Mouse (Mus musculus): ENCODE data around the gene Secisbp2l. TPM values are rescaled to one million over a fixed set of nuclear protein-coding genes. Genes with fewer than 3 reads are reported as not detected.

Secisbp2l gene
- total and polyA plus RNA-seq, 3 experiments = 4.8 to 25.3 (median 24.6) TPM

DNA sequence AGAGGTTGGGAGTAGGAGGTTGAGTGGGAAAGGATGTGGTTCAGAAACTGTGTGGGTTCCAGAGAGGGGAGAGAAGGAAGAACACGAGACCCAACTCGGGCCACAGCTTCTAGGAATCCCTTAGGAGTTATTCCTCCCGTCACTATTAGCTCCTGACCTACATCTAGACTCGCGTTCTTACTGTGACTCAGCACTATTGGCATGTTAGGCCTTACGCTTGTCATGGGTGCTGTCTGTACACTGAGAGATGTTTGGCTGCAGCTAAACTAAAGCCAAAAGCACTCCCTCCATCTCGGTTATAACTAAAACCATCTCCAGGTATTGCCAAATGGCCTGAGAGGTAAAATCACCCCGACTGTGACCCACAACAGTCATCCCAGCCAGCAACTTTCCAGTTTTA lies 66.1 kb downstream of the Secisbp2l start:
- ATAC-seq (ENCODE audit: extremely low read depth, insufficient number of reproducible peaks, low FRiP score, poor library complexity, severe bottlenecking) (no peak), DNase-seq (ENCODE audit: low spot score) (no peak)
- TF ChIP-seq CTCF (IDR thresholded peaks at IDR 0.05; ENCODE audit: low read depth, low read length) (no peak), GATA2 (IDR thresholded peaks at IDR 0.05; ENCODE audit: borderline replicate concordance, low read depth, low read length) (no peak), POLR2AphosphoS5 (IDR thresholded peaks at IDR 0.05; ENCODE audit: insufficient replicate concordance, low read depth, low read length) (no peak), GATA1 (IDR thresholded peaks at IDR 0.05; ENCODE audit: borderline replicate concordance, low read length) (no peak), TAL1 (conservative IDR thresholded peaks at IDR 0.05; ENCODE audit: low read depth, low read length) (no peak)
- peaks cover 8% of the 10 kb centered on the region; the same call in 1 of the 2 replicates for H3K4me1 ChIP-seq (ENCODE audit: insufficient read depth, low read depth, low read length)
- peaks cover 18% of the 10 kb centered on the region; the same call in 1 of the 2 replicates for H3K27me3 ChIP-seq (ENCODE audit: insufficient read depth, low read length)
- H3K4me3 ChIP-seq (ENCODE audit: low read depth, low read length) = no peak overlapping the region
- no peaks in the 10 kb centered on the region for H3K36me3 ChIP-seq (replicated peaks)
- no peaks in the 10 kb centered on the region for H3K9me3 ChIP-seq (replicated peaks)

- TF ChIP-seq CTCF (IDR thresholded peaks at IDR 0.05; ENCODE audit: low read depth, low read length) = no peak
- TF ChIP-seq TAL1 (conservative IDR thresholded peaks at IDR 0.05; ENCODE audit: low read depth, low read length) = no peak
- no peak for TF ChIP-seq GATA1 (IDR thresholded peaks at IDR 0.05; ENCODE audit: borderline replicate concordance, low read length)
- TF ChIP-seq POLR2AphosphoS5 (IDR thresholded peaks at IDR 0.05; ENCODE audit: insufficient replicate concordance, low read depth, low read length) = no peak
- no peak for TF ChIP-seq GATA2 (IDR thresholded peaks at IDR 0.05; ENCODE audit: borderline replicate concordance, low read depth, low read length)
- ATAC-seq (ENCODE audit: extremely low read depth, insufficient number of reproducible peaks, low FRiP score, poor library complexity, severe bottlenecking) = no peak
- H3K27me3 ChIP-seq (ENCODE audit: insufficient read depth, low read length) = peaks cover 8% of the 10 kb centered on the region
- H3K4me3 ChIP-seq (ENCODE audit: low read depth, low read length) = no peak overlapping the region
- no peaks in the 10 kb centered on the region for H3K9me3 ChIP-seq (replicated peaks)
- H3K4me1 ChIP-seq (ENCODE audit: insufficient read depth, low read depth, low read length) = 0 out of 2 replicates have a peak, but pooled peaks cover 2% of the 10 kb centered on the region
- no peak for DNase-seq (ENCODE audit: low spot score)
- no peaks in the 10 kb centered on the region for H3K36me3 ChIP-seq (replicated peaks)
Observed at GRCm38 (mm10) chr2:125706510-125706921, 76.2 kb downstream of the Secisbp2l start.

GRCm38 (mm10) chr2:125704907-125705631 lies 77.6 kb downstream of the Secisbp2l start:
- Histone ChIP-seq H3K4me3 (ENCODE audit: low read depth, low read length) (no peak overlapping the region), H3K4me1 (ENCODE audit: insufficient read depth, low read depth, low read length) (no peaks in the 10 kb centered on the region), H3K9me3 (replicated peaks) (no peaks in the 10 kb centered on the region), H3K36me3 (replicated peaks) (no peaks in the 10 kb centered on the region), H3K27me3 (ENCODE audit: insufficient read depth, low read length) (peaks cover 8% of the 10 kb centered on the region)
- TF ChIP-seq GATA1 (IDR thresholded peaks at IDR 0.05; ENCODE audit: borderline replicate concordance, low read length) = no peak
- TF ChIP-seq GATA2 (IDR thresholded peaks at IDR 0.05; ENCODE audit: borderline replicate concordance, low read depth, low read length) = no peak
- no peak for TF ChIP-seq CTCF (IDR thresholded peaks at IDR 0.05; ENCODE audit: low read depth, low read length)
- TF ChIP-seq TAL1 (conservative IDR thresholded peaks at IDR 0.05; ENCODE audit: low read depth, low read length) = no peak
- TF ChIP-seq POLR2AphosphoS5 (IDR thresholded peaks at IDR 0.05; ENCODE audit: insufficient replicate concordance, low read depth, low read length) = no peak
- DNase-seq (ENCODE audit: low spot score) (no peak), ATAC-seq (ENCODE audit: extremely low read depth, insufficient number of reproducible peaks, low FRiP score, poor library complexity, severe bottlenecking) (no peak)

DNA sequence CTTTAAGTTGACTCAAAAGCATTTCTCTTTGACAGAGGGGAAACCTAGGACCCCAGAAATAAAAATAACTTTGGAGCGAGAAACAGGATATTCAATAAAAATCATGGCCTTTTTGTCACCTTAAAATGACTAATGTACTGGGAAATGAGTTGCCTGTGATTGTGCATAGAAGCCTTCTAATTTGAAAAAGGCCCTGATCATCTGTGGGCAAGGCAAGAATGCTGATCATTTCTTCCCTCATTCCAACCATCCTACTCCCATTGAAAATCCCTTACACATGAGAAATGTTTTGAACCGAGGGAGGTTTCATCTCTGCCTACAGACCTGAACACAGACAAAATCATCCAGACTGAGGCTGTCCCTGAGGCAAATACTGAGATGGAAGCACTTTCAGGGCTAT lies 79.8 kb downstream of the Secisbp2l start:
- Histone ChIP-seq H3K9me3 (replicated peaks) (no peaks in the 10 kb centered on the region), H3K36me3 (replicated peaks) (no peaks in the 10 kb centered on the region), H3K27me3 (ENCODE audit: insufficient read depth, low read length) (peaks cover 3% of the 10 kb centered on the region), H3K4me1 (ENCODE audit: insufficient read depth, low read depth, low read length) (no peaks in the 10 kb centered on the region), H3K4me3 (ENCODE audit: low read depth, low read length) (no peak overlapping the region)
- DNase-seq (ENCODE audit: low spot score) (no peak), ATAC-seq (ENCODE audit: extremely low read depth, insufficient number of reproducible peaks, low FRiP score, poor library complexity, severe bottlenecking) (no peak)
- no peak for TF ChIP-seq TAL1 (conservative IDR thresholded peaks at IDR 0.05; ENCODE audit: low read depth, low read length)
- no peak for TF ChIP-seq POLR2AphosphoS5 (IDR thresholded peaks at IDR 0.05; ENCODE audit: insufficient replicate concordance, low read depth, low read length)
- TF ChIP-seq CTCF (IDR thresholded peaks at IDR 0.05; ENCODE audit: low read depth, low read length) = no peak
- TF ChIP-seq GATA2 (IDR thresholded peaks at IDR 0.05; ENCODE audit: borderline replicate concordance, low read depth, low read length) = no peak
- TF ChIP-seq GATA1 (IDR thresholded peaks at IDR 0.05; ENCODE audit: borderline replicate concordance, low read length) = no peak

- no peak for DNase-seq (ENCODE audit: low spot score)
- Histone ChIP-seq H3K36me3 (replicated peaks) (no peaks in the 10 kb centered on the region), H3K9me3 (replicated peaks) (no peaks in the 10 kb centered on the region), H3K4me3 (ENCODE audit: low read depth, low read length) (no peak overlapping the region), H3K27me3 (ENCODE audit: insufficient read depth, low read length) (peaks cover 3% of the 10 kb centered on the region), H3K4me1 (ENCODE audit: insufficient read depth, low read depth, low read length) (no peaks in the 10 kb centered on the region)
- TF ChIP-seq GATA2 (IDR thresholded peaks at IDR 0.05; ENCODE audit: borderline replicate concordance, low read depth, low read length) = no peak
- TF ChIP-seq GATA1 (IDR thresholded peaks at IDR 0.05; ENCODE audit: borderline replicate concordance, low read length) = no peak
- TF ChIP-seq TAL1 (conservative IDR thresholded peaks at IDR 0.05; ENCODE audit: low read depth, low read length) = no peak
- no peak for TF ChIP-seq POLR2AphosphoS5 (IDR thresholded peaks at IDR 0.05; ENCODE audit: insufficient replicate concordance, low read depth, low read length)
- no peak for TF ChIP-seq CTCF (IDR thresholded peaks at IDR 0.05; ENCODE audit: low read depth, low read length)
- ATAC-seq (ENCODE audit: extremely low read depth, insufficient number of reproducible peaks, low FRiP score, poor library complexity, severe bottlenecking) = no peak
Observed at GRCm38 (mm10) chr2:125701606-125702005, 81.1 kb downstream of the Secisbp2l start.

- TF ChIP-seq GATA2 (IDR thresholded peaks at IDR 0.05; ENCODE audit: borderline replicate concordance, low read depth, low read length) (no peak), TAL1 (conservative IDR thresholded peaks at IDR 0.05; ENCODE audit: low read depth, low read length) (no peak)
- Histone ChIP-seq H3K27me3 (ENCODE audit: insufficient read depth, low read length) (no peaks in the 10 kb centered on the region; the same call in 1 of the 2 replicates), H3K36me3 (replicated peaks) (no peaks in the 10 kb centered on the region), H3K4me3 (ENCODE audit: low read depth, low read length) (no peak overlapping the region), H3K9me3 (replicated peaks) (no peaks in the 10 kb centered on the region), H3K4me1 (ENCODE audit: insufficient read depth, low read depth, low read length) (no peaks in the 10 kb centered on the region)
- no peak for DNase-seq (ENCODE audit: low spot score)
- no peak for ATAC-seq (ENCODE audit: extremely low read depth, insufficient number of reproducible peaks, low FRiP score, poor library complexity, severe bottlenecking)
Observed at GRCm38 (mm10) chr2:125696219-125696618, 86.5 kb downstream of the Secisbp2l start.

Measured in G1E (cell line).